Mouse (Mus musculus): ENCODE results near the gene Pla2g6.

Gene Pla2g6

GRCm38 (mm10) chr15:79328058-79328938 is at the start of gene Pla2g6:
Pla2g6 (minus strand) TSS chr15:79328390.
- peak; percentile 97 to 99 for DNase-seq

- DNase-seq, result peak in 1 of 2 experiments; percentile 33
Observed at GRCm38 (mm10) chr15:79377681-79378080, 49.5 kb upstream of the Pla2g6 start.

GRCm38 (mm10) chr15:79374760-79375159 is 46.6 kb upstream of the Pla2g6 start:
- DNase-seq, result no peak

GRCm38 (mm10) chr15:79370281-79370843 is 42.2 kb upstream of the Pla2g6 start:
- no peak for DNase-seq

- DNase-seq, result no peak
Observed at GRCm38 (mm10) chr15:79369452-79370280, 41.5 kb upstream of the Pla2g6 start.

- no peak for DNase-seq
Observed at GRCm38 (mm10) chr15:79368861-79369440, 40.8 kb upstream of the Pla2g6 start.

- no peak for DNase-seq
Observed at GRCm38 (mm10) chr15:79368313-79368811, 40.2 kb upstream of the Pla2g6 start.

- DNase-seq, result no peak
Observed at GRCm38 (mm10) chr15:79366402-79366801, 38.2 kb upstream of the Pla2g6 start.

GRCm38 (mm10) chr15:79365068-79365467 is 36.9 kb upstream of the Pla2g6 start:
- no peak for DNase-seq

GRCm38 (mm10) chr15:79364120-79364519 is 35.9 kb upstream of the Pla2g6 start:
- DNase-seq, result no peak

GRCm38 (mm10) chr15:79361023-79361422 is 32.8 kb upstream of the Pla2g6 start:
- DNase-seq, result no peak

GRCm38 (mm10) chr15:79360371-79360770 is 32.2 kb upstream of the Pla2g6 start:
- no peak for DNase-seq

GRCm38 (mm10) chr15:79359954-79360353 is 31.8 kb upstream of the Pla2g6 start:
- DNase-seq, result no peak

GRCm38 (mm10) chr15:79357974-79358690 is 29.9 kb upstream of the Pla2g6 start:
- no peak for DNase-seq

GRCm38 (mm10) chr15:79357036-79357911 is 29.1 kb upstream of the Pla2g6 start:
- peak in 1 of 2 experiments; percentile 21 for DNase-seq

- no peak for DNase-seq
Observed at GRCm38 (mm10) chr15:79356481-79356880, 28.3 kb upstream of the Pla2g6 start.

- DNase-seq, result no peak
Observed at GRCm38 (mm10) chr15:79354619-79355018, 26.4 kb upstream of the Pla2g6 start.

GRCm38 (mm10) chr15:79353690-79354305 is 25.6 kb upstream of the Pla2g6 start:
- no peak for DNase-seq

- DNase-seq, result no peak
Observed at GRCm38 (mm10) chr15:79352479-79352878, 24.3 kb upstream of the Pla2g6 start.

- DNase-seq, result no peak
Observed at GRCm38 (mm10) chr15:79351331-79351767, 23.2 kb upstream of the Pla2g6 start.

Measured in cerebellum, adult 18-20 months (tissue).